Mouse (Mus musculus): ENCODE measurements around the gene Shisa8.
"Not testable (repeated sequence)": the region's sequence is repeated elsewhere in the genome, so short reads cannot be mapped to it uniquely, and the experiment has no call there.

Gene Shisa8

GRCm38 (mm10) chr15:82212752-82213063 is at the start of gene Shisa8:
Gene Shisa8, minus strand, starts transcription at chr15:82212815.
- no peak for DNase-seq

- peak; percentile 73 to 76 for DNase-seq
These were observed 46.9 kb upstream of the Shisa8 start for GRCm38 (mm10) chr15:82259510-82259909.

GRCm38 (mm10) chr15:82255944-82256383 is 43.3 kb upstream of the Shisa8 start:
- DNase-seq: no peak

GRCm38 (mm10) chr15:82255248-82255647 is 42.6 kb upstream of the Shisa8 start:
- no peak for DNase-seq

- no peak for DNase-seq
These were observed 39.5 kb upstream of the Shisa8 start, which contains the start of gene 1500009C09Rik for GRCm38 (mm10) chr15:82252097-82252496. Gene 1500009C09Rik, plus strand, starts transcription at chr15:82252397.

- DNase-seq: no peak
These were observed 39.0 kb upstream of the Shisa8 start for GRCm38 (mm10) chr15:82251579-82251978.

GRCm38 (mm10) chr15:82247131-82247776 is 34.6 kb upstream of the Shisa8 start:
- no peak for DNase-seq

GRCm38 (mm10) chr15:82244805-82245161 is 32.2 kb upstream of the Shisa8 start:
- not testable (repeated sequence) for DNase-seq

GRCm38 (mm10) chr15:82244115-82244804 is 31.6 kb upstream of the Shisa8 start, which contains the start of gene Cenpm:
Gene Cenpm, minus strand, starts transcription at chr15:82244748.
- DNase-seq: peak; percentile 92 to 93

GRCm38 (mm10) chr15:82243742-82244114 is 31.1 kb upstream of the Shisa8 start:
- no peak for DNase-seq

GRCm38 (mm10) chr15:82243311-82243710 is 30.7 kb upstream of the Shisa8 start:
- DNase-seq: no peak

- DNase-seq: peak; percentile 79 to 86
These were observed 23.9 kb upstream of the Shisa8 start for GRCm38 (mm10) chr15:82236565-82236964.

- no peak for DNase-seq
These were observed 23.0 kb upstream of the Shisa8 start for GRCm38 (mm10) chr15:82235661-82236060.

- DNase-seq: no peak
These were observed 20.0 kb upstream of the Shisa8 start for GRCm38 (mm10) chr15:82232651-82233050.

GRCm38 (mm10) chr15:82231591-82232378 is 19.2 kb upstream of the Shisa8 start:
- DNase-seq: no peak

- no peak for DNase-seq
These were observed 18.5 kb upstream of the Shisa8 start for GRCm38 (mm10) chr15:82231100-82231499.

- DNase-seq: no peak
These were observed 17.5 kb upstream of the Shisa8 start for GRCm38 (mm10) chr15:82230098-82230611.

- DNase-seq: no peak
These were observed 17.0 kb upstream of the Shisa8 start for GRCm38 (mm10) chr15:82229542-82230045.

GRCm38 (mm10) chr15:82225769-82226168 is 13.2 kb upstream of the Shisa8 start:
- DNase-seq: no peak

GRCm38 (mm10) chr15:82224602-82225215 is 12.1 kb upstream of the Shisa8 start:
- DNase-seq: no peak

GRCm38 (mm10) chr15:82223657-82224601 is 11.3 kb upstream of the Shisa8 start, which contains the start of gene Tnfrsf13c:
Gene Tnfrsf13c, minus strand, starts transcription at chr15:82224369.
- peak; percentile 60 to 65 for DNase-seq
